23 mouse cellular contexts compared by ENCODE assay signal in genomic region chr10:102469412-102469811, GRCm38 (mm10). TPM values are rescaled to one million over a fixed set of nuclear protein-coding genes. Genes with fewer than 3 reads are reported as not detected.
DNase-seq lines count a peak whose midpoint lies in the region; ATAC-seq and TF ChIP-seq lines count a peak whose summit lies in the region.
"Had no signal": no experiment of that assay in that cellular context is flagged by ENCODE, and none has a peak within 500 bp of the region (broad histone marks: within the 10 kb centered on the region; RNA-seq: fewer than 3 reads in every experiment).

No protein-coding gene starts in this region.

- WGBS in heart, embryonic 12.5 days, result 78% methylated on average over 2 of the region's 2 CpGs
- WGBS in intestine, postnatal 0 days, result 63% methylated on average over 2 of the region's 2 CpGs

- H3K4me1 ChIP-seq in heart, embryonic 12.5 days (replicated peaks), result no peaks in the 10 kb centered on the region
- no peaks in the 10 kb centered on the region for H3K4me1 ChIP-seq in intestine, postnatal 0 days (replicated peaks; ENCODE audit: control insufficient read depth, insufficient read depth, low read length)
- H3K4me1 ChIP-seq: embryonic facial prominence, embryonic 10.5 days; embryonic facial prominence, embryonic 12.5 days; forebrain, embryonic 13.5 days; forebrain, embryonic 15.5 days had no signal

- H3K4me2 ChIP-seq in heart, embryonic 12.5 days, result no peak overlapping the region
- H3K4me2 ChIP-seq in intestine, postnatal 0 days (replicated peaks; ENCODE audit: low read depth), result no peak overlapping the region
- H3K4me2 ChIP-seq: embryonic facial prominence, embryonic 12.5 days; forebrain, embryonic 13.5 days; forebrain, embryonic 15.5 days had no signal

- H3K9me3 ChIP-seq in heart, embryonic 12.5 days (replicated peaks), result no peaks in the 10 kb centered on the region
- H3K9me3 ChIP-seq in intestine, postnatal 0 days (ENCODE audit: control insufficient read depth), result no peaks in the 10 kb centered on the region
- H3K9me3 ChIP-seq: embryonic facial prominence, embryonic 10.5 days; embryonic facial prominence, embryonic 12.5 days; forebrain, embryonic 13.5 days; forebrain, embryonic 15.5 days; G1E had no signal

- no peak overlapping the region for H3K9ac ChIP-seq in heart, embryonic 12.5 days
- no peak overlapping the region for H3K9ac ChIP-seq in intestine, postnatal 0 days (ENCODE audit: low read depth, low read length)
- H3K9ac ChIP-seq: embryonic facial prominence, embryonic 12.5 days; forebrain, embryonic 13.5 days; forebrain, embryonic 15.5 days had no signal

- H3K4me3 ChIP-seq in heart, embryonic 12.5 days, result no peak overlapping the region
- H3K4me3 ChIP-seq in intestine, postnatal 0 days (ENCODE audit: low read depth, low read length), result no peak overlapping the region
- H3K4me3 ChIP-seq: embryonic facial prominence, embryonic 10.5 days; embryonic facial prominence, embryonic 12.5 days; forebrain, embryonic 13.5 days; forebrain, embryonic 15.5 days had no signal

- H3K27ac ChIP-seq in heart, embryonic 12.5 days (ENCODE audit: poor library complexity, severe bottlenecking), result no peak overlapping the region
- no peak overlapping the region for H3K27ac ChIP-seq in intestine, postnatal 0 days (ENCODE audit: low read depth, low read length)
- H3K27ac ChIP-seq: embryonic facial prominence, embryonic 10.5 days; embryonic facial prominence, embryonic 12.5 days; forebrain, embryonic 13.5 days; forebrain, embryonic 15.5 days had no signal

- no peaks in the 10 kb centered on the region for H3K27me3 ChIP-seq in heart, embryonic 12.5 days (replicated peaks)
- no peaks in the 10 kb centered on the region for H3K27me3 ChIP-seq in intestine, postnatal 0 days (replicated peaks; ENCODE audit: control insufficient read depth, insufficient read depth, low read length)
- H3K27me3 ChIP-seq: CH12.LX; embryonic facial prominence, embryonic 12.5 days; forebrain, embryonic 13.5 days; forebrain, embryonic 15.5 days had no signal

- TF ChIP-seq CTCF in intestine, postnatal 0 days (IDR thresholded peaks at IDR 0.05; ENCODE audit: low read depth), result no peak

- peak; percentile 7 for DNase-seq in heart, adult 11 months
- no peak for DNase-seq in spleen, postnatal 14 days (ENCODE audit: low spot score in 2 of 2)
- DNase-seq: adrenal gland, adult 8-10 months; adrenal gland, postnatal 14 days; adrenal gland, postnatal 36 days; B cell, adult 2 months; cerebellum, adult 11-12 months; cerebellum, adult 2 months; cerebellum, adult 9-10 months; cerebellum, postnatal 10 days; cerebellum, postnatal 25 days had no signal

- H3K36me3 ChIP-seq in heart, embryonic 12.5 days, result no peaks in the 10 kb centered on the region
- H3K36me3 ChIP-seq in intestine, postnatal 0 days (ENCODE audit: control insufficient read depth, insufficient read depth), result no peaks in the 10 kb centered on the region
- H3K36me3 ChIP-seq: embryonic facial prominence, embryonic 10.5 days; embryonic facial prominence, embryonic 12.5 days; forebrain, embryonic 15.5 days; G1E had no signal

- ATAC-seq in heart, embryonic 12.5 days (ENCODE audit: insufficient number of reproducible peaks, low FRiP score), result no peak
- ATAC-seq in intestine, postnatal 0 days, result peak; percentile 86
- no peak for ATAC-seq in inflammation-experienced regulatory T-cells, adult 6 months
- ATAC-seq: activated CD4-positive, CD25-positive, alpha-beta regulatory T cell, adult 4 months; CD4-positive, CD25-positive, alpha-beta regulatory T cell, adult 4 months; forebrain, embryonic 13.5 days; forebrain, embryonic 15.5 days; Patski had no signal

RNA-seq across cellular contexts. Expression of gene Nts, which starts 20.9 kb away (rescaled TPM):
- 10.1 and 10.2 TPM in 2 replicates for polyA plus RNA-seq in heart, embryonic 12.5 days (2016; fragmentation: Nextera tagmentation; extraction: Ambion mirVana)
- 145 and 146 TPM in 2 replicates for polyA plus RNA-seq in intestine, postnatal 0 days (2015; fragmentation: Nextera tagmentation; extraction: Ambion mirVana)
- not detected for polyA plus RNA-seq in inflammation-experienced regulatory T-cells, adult 6 months (2017; shearing (Covaris generic))
- polyA plus RNA-seq: activated CD4-positive, CD25-positive, alpha-beta regulatory T cell, adult 4 months; CD4-positive, CD25-positive, alpha-beta regulatory T cell, adult 4 months; G1E; Patski had no signal

RNA-seq across cellular contexts. Expression of gene Rassf9, which starts 42.6 kb away (rescaled TPM):
- polyA plus RNA-seq in heart, embryonic 12.5 days (2016; fragmentation: Nextera tagmentation; extraction: Ambion mirVana), result 0.72 and 0.81 TPM in 2 replicates
- polyA plus RNA-seq in intestine, postnatal 0 days (2015; fragmentation: Nextera tagmentation; extraction: Ambion mirVana), result 1.4 and 1.5 TPM in 2 replicates
- under 1 TPM in 1 of 3 experiments, not detected in 2; 0.34 TPM for polyA plus RNA-seq in inflammation-experienced regulatory T-cells, adult 6 months (2017; shearing (Covaris generic))
- polyA plus RNA-seq: G1E had no signal

Comparison
In these comparisons a context has a peak if more than half of its experiments do, and no peak if none do; other contexts are left out.
1. RNA of gene Nts, which starts 20.9 kb away (polyA plus RNA-seq): 145 to 146 TPM in intestine, postnatal 0 days; 10.1 to 10.2 TPM in heart, embryonic 12.5 days and not detected in inflammation-experienced regulatory T-cells, adult 6 months; every median in the first group is over 10 times any median in the second.